Mouse (Mus musculus): ENCODE measurements around the gene Slc51a. TPM values are rescaled to one million over a fixed set of nuclear protein-coding genes. Genes with fewer than 3 reads are reported as not detected.
"Not testable (repeated sequence)": the region's sequence is repeated elsewhere in the genome, so short reads cannot be mapped to it uniquely, and the experiment has no call there.

The Slc51a gene
- polyA plus RNA-seq, 1 experiment, result not detected

GRCm38 (mm10) chr16:32449665-32450064, 38.0 kb downstream of the Slc51a start:
- TF ChIP-seq CTCF (IDR thresholded peaks at IDR 0.05; ENCODE audit: low read depth, low read length) (no peak), POLR2A (IDR thresholded peaks at IDR 0.05; ENCODE audit: insufficient read depth, low read length) (no peak), EP300 (IDR thresholded peaks at IDR 0.05; ENCODE audit: insufficient read depth, low read depth, low read length) (no peak)
- H3K27me3 ChIP-seq (ENCODE audit: control insufficient read depth, insufficient read depth, low read length, poor library complexity, severe bottlenecking), result no peaks in the 10 kb centered on the region
- no peaks in the 10 kb centered on the region for H3K36me3 ChIP-seq (ENCODE audit: control insufficient read depth, insufficient read depth, low read length, poor library complexity, severe bottlenecking)
- no peak overlapping the region for H3K9ac ChIP-seq (ENCODE audit: low read depth, poor library complexity, severe bottlenecking)
- peaks cover 3% of the 10 kb centered on the region for H3K4me1 ChIP-seq (ENCODE audit: control insufficient read depth, insufficient read depth, low read length)
- H3K9me3 ChIP-seq (replicated peaks; ENCODE audit: control insufficient read depth, insufficient read depth, low read length, poor library complexity, severe bottlenecking), result no peaks in the 10 kb centered on the region
- H3K27ac ChIP-seq (ENCODE audit: insufficient read depth, low read length), result no peak overlapping the region
- no peak overlapping the region for H3K4me3 ChIP-seq (ENCODE audit: low read depth, low read length)

GRCm38 (mm10) chr16:32446563-32447138, 41.0 kb downstream of the Slc51a start:
- Histone ChIP-seq H3K9ac (ENCODE audit: low read depth, poor library complexity, severe bottlenecking) (no peak overlapping the region), H3K36me3 (ENCODE audit: control insufficient read depth, insufficient read depth, low read length, poor library complexity, severe bottlenecking) (no peaks in the 10 kb centered on the region), H3K4me1 (ENCODE audit: control insufficient read depth, insufficient read depth, low read length) (peaks cover 3% of the 10 kb centered on the region), H3K4me3 (ENCODE audit: low read depth, low read length) (no peak overlapping the region), H3K9me3 (replicated peaks; ENCODE audit: control insufficient read depth, insufficient read depth, low read length, poor library complexity, severe bottlenecking) (no peaks in the 10 kb centered on the region; the same call in 1 of the 2 replicates), H3K27me3 (ENCODE audit: control insufficient read depth, insufficient read depth, low read length, poor library complexity, severe bottlenecking) (no peaks in the 10 kb centered on the region), H3K27ac (ENCODE audit: insufficient read depth, low read length) (no peak overlapping the region)
- TF ChIP-seq EP300 (IDR thresholded peaks at IDR 0.05; ENCODE audit: insufficient read depth, low read depth, low read length), result no peak
- TF ChIP-seq POLR2A (IDR thresholded peaks at IDR 0.05; ENCODE audit: insufficient read depth, low read length), result no peak

GRCm38 (mm10) chr16:32445558-32445957, 42.1 kb downstream of the Slc51a start:
- Histone ChIP-seq H3K27me3 (ENCODE audit: control insufficient read depth, insufficient read depth, low read length, poor library complexity, severe bottlenecking) (no peaks in the 10 kb centered on the region), H3K9me3 (replicated peaks; ENCODE audit: control insufficient read depth, insufficient read depth, low read length, poor library complexity, severe bottlenecking) (no peaks in the 10 kb centered on the region; the same call in 1 of the 2 replicates), H3K9ac (ENCODE audit: low read depth, poor library complexity, severe bottlenecking) (no peak overlapping the region), H3K27ac (ENCODE audit: insufficient read depth, low read length) (no peak overlapping the region), H3K4me1 (ENCODE audit: control insufficient read depth, insufficient read depth, low read length) (peaks cover 3% of the 10 kb centered on the region), H3K4me3 (ENCODE audit: low read depth, low read length) (no peak overlapping the region), H3K36me3 (ENCODE audit: control insufficient read depth, insufficient read depth, low read length, poor library complexity, severe bottlenecking) (no peaks in the 10 kb centered on the region)
- no peak for TF ChIP-seq EP300 (IDR thresholded peaks at IDR 0.05; ENCODE audit: insufficient read depth, low read depth, low read length)
- TF ChIP-seq POLR2A (IDR thresholded peaks at IDR 0.05; ENCODE audit: insufficient read depth, low read length), result no peak
- no peak for TF ChIP-seq CTCF (IDR thresholded peaks at IDR 0.05; ENCODE audit: low read depth, low read length)

GRCm38 (mm10) chr16:32444615-32445014, 43.1 kb downstream of the Slc51a start:
- H3K27ac ChIP-seq (ENCODE audit: insufficient read depth, low read length); H3K9ac ChIP-seq (ENCODE audit: low read depth, poor library complexity, severe bottlenecking); H3K9me3 ChIP-seq (replicated peaks; ENCODE audit: control insufficient read depth, insufficient read depth, low read length, poor library complexity, severe bottlenecking); H3K4me3 ChIP-seq (ENCODE audit: low read depth, low read length); H3K36me3 ChIP-seq (ENCODE audit: control insufficient read depth, insufficient read depth, low read length, poor library complexity, severe bottlenecking); H3K4me1 ChIP-seq (ENCODE audit: control insufficient read depth, insufficient read depth, low read length); H3K27me3 ChIP-seq (ENCODE audit: control insufficient read depth, insufficient read depth, low read length, poor library complexity, severe bottlenecking): not testable (repeated sequence)

- Histone ChIP-seq H3K9ac (ENCODE audit: low read depth, poor library complexity, severe bottlenecking) (no peak overlapping the region), H3K27ac (ENCODE audit: insufficient read depth, low read length) (no peak overlapping the region), H3K9me3 (replicated peaks; ENCODE audit: control insufficient read depth, insufficient read depth, low read length, poor library complexity, severe bottlenecking) (no peaks in the 10 kb centered on the region; the same call in 1 of the 2 replicates), H3K36me3 (ENCODE audit: control insufficient read depth, insufficient read depth, low read length, poor library complexity, severe bottlenecking) (no peaks in the 10 kb centered on the region), H3K27me3 (ENCODE audit: control insufficient read depth, insufficient read depth, low read length, poor library complexity, severe bottlenecking) (no peaks in the 10 kb centered on the region), H3K4me3 (ENCODE audit: low read depth, low read length) (no peak overlapping the region), H3K4me1 (ENCODE audit: control insufficient read depth, insufficient read depth, low read length) (no peaks in the 10 kb centered on the region)
- no peak for TF ChIP-seq CTCF (IDR thresholded peaks at IDR 0.05; ENCODE audit: low read depth, low read length)
- no peak for TF ChIP-seq EP300 (IDR thresholded peaks at IDR 0.05; ENCODE audit: insufficient read depth, low read depth, low read length)
- no peak for TF ChIP-seq POLR2A (IDR thresholded peaks at IDR 0.05; ENCODE audit: insufficient read depth, low read length)
Observed at GRCm38 (mm10) chr16:32441432-32441831, 46.2 kb downstream of the Slc51a start.

- H3K36me3 ChIP-seq (ENCODE audit: control insufficient read depth, insufficient read depth, low read length, poor library complexity, severe bottlenecking), result no peaks in the 10 kb centered on the region
- TF ChIP-seq CTCF (IDR thresholded peaks at IDR 0.05; ENCODE audit: low read depth, low read length) (no peak), POLR2A (IDR thresholded peaks at IDR 0.05; ENCODE audit: insufficient read depth, low read length) (no peak), EP300 (IDR thresholded peaks at IDR 0.05; ENCODE audit: insufficient read depth, low read depth, low read length) (no peak)
- H3K4me3 ChIP-seq (ENCODE audit: low read depth, low read length), result no peak overlapping the region
- H3K4me1 ChIP-seq (ENCODE audit: control insufficient read depth, insufficient read depth, low read length), result no peaks in the 10 kb centered on the region
- no peak overlapping the region for H3K9ac ChIP-seq (ENCODE audit: low read depth, poor library complexity, severe bottlenecking)
- no peaks in the 10 kb centered on the region for H3K27me3 ChIP-seq (ENCODE audit: control insufficient read depth, insufficient read depth, low read length, poor library complexity, severe bottlenecking)
- H3K9me3 ChIP-seq (replicated peaks; ENCODE audit: control insufficient read depth, insufficient read depth, low read length, poor library complexity, severe bottlenecking), result no peaks in the 10 kb centered on the region
- no peak overlapping the region for H3K27ac ChIP-seq (ENCODE audit: insufficient read depth, low read length)
Observed at GRCm38 (mm10) chr16:32437266-32437665, 50.4 kb downstream of the Slc51a start.

Measured in ES-Bruce4 (cell line).